Mouse (Mus musculus): ENCODE results near the gene Cant1. TPM values are rescaled to one million over a fixed set of nuclear protein-coding genes. Genes with fewer than 3 reads are reported as not detected.
A peak's percentile ranks its signal among the peaks of the same experiment; 100 is the strongest.

Gene Cant1
- polyA plus RNA-seq, 2 experiments, result 6.0 to 8.3 TPM

DNA sequence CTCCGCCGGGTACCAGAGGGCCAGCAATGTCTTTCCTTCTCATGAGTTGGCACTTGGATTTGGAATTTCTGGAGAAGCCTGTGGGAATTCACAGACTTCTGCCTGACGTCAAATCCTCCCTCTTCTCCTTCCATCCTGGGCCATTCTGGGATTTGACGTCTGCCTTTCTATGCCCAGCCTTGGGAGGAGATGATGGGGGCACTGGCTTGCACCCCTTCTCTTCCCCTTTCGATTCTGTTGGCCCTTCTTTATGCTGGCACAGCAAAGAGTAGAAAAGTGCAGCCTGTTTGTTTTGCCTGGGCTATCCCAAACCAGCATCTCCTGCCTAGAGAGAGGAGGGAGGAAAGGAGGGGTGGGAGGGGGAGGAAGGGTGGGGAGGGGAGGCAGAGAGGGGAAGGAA is 7.9 kb upstream of the Cant1 start:
- H3K4me2 ChIP-seq (ENCODE audit: low read depth), result no peak overlapping the region
- H3K4me3 ChIP-seq (ENCODE audit: insufficient read depth in 1 of 2, low read depth in 2 of 2, low read length in 2 of 2), result no peak overlapping the region
- no peaks in the 10 kb centered on the region for H3K27me3 ChIP-seq (ENCODE audit: control insufficient read depth, insufficient read depth, low read length)
- no peak overlapping the region for H3K9ac ChIP-seq (replicated peaks)
- peaks cover 0 to 4% of the 10 kb centered on the region in 2 experiments; a peak in 2 of 4 replicates for H3K4me1 ChIP-seq (replicated peaks; ENCODE audit: control insufficient read depth in 2 of 2, insufficient read depth in 2 of 2, low read length in 1 of 2)
- ATAC-seq (ENCODE audit: insufficient read depth) (no peak), DNase-seq (ENCODE audit: low read depth in 3 of 3, low spot score in 3 of 3) (no peak)
- TF ChIP-seq CTCF (IDR thresholded peaks at IDR 0.05; ENCODE audit: low read depth) (no peak), EP300 (IDR thresholded peaks at IDR 0.05; ENCODE audit: low read depth) (no peak)
- H3K27ac ChIP-seq, result no peak overlapping the region
- H3K9me3 ChIP-seq (ENCODE audit: control insufficient read depth, low read length), result no peaks in the 10 kb centered on the region
- H3K36me3 ChIP-seq (replicated peaks; ENCODE audit: control insufficient read depth, insufficient read depth, low read depth), result no peaks in the 10 kb centered on the region
- 46% methylated on average over 5 of the region's 5 CpGs for WGBS (ENCODE audit: insufficient replicate concordance)

DNA sequence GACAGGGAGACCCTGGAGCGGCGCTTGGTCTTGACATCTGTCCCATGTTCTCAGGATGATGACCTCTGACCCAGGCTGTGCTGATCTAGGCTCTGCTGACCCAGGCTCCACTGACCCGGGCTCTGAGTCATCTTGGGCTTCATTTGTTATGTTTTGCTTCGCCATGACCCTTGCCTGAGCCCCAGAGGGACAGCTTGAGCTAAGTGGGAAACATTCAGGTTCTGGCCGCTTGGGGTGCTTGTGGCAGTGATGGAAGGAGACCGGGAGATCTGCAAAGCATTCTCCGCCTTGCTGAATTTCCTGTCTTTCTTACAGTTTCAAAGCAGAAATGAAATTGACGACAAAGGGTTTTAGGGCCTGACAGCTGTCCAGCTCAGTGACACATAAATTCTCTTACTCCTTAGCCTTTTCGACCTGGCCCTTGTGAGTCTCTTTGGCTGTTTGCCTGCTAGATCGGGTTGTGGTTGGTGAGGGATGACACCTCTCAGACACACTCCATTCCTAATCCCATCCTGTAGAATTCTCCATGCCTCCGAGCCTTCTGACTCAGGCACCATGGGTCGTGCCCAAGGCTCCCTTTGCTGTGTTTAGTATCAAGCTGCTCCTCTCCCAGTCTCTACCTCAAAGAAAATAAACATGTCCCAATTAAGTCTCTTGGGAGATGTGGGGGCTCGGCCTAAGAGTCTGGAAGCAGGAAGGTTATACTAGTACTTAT is 5.9 kb upstream of the Cant1 start:
- no peak overlapping the region for H3K9ac ChIP-seq (replicated peaks)
- no peak overlapping the region for H3K4me2 ChIP-seq (ENCODE audit: low read depth)
- H3K4me3 ChIP-seq (ENCODE audit: insufficient read depth in 1 of 2, low read depth in 2 of 2, low read length in 2 of 2), result no peak overlapping the region
- WGBS (ENCODE audit: insufficient replicate concordance), result 51% methylated on average over 13 of the region's 13 CpGs
- H3K36me3 ChIP-seq (replicated peaks; ENCODE audit: control insufficient read depth, insufficient read depth, low read depth), result no peaks in the 10 kb centered on the region
- H3K4me1 ChIP-seq (replicated peaks; ENCODE audit: control insufficient read depth in 2 of 2, insufficient read depth in 2 of 2, low read length in 1 of 2), result peaks cover 0 to 5% of the 10 kb centered on the region in 2 experiments; a peak in 3 of 4 replicates
- TF ChIP-seq EP300 (IDR thresholded peaks at IDR 0.05; ENCODE audit: low read depth), result no peak
- TF ChIP-seq CTCF (IDR thresholded peaks at IDR 0.05; ENCODE audit: low read depth), result 0 out of 2 replicates have a peak, but pooled peaks have one; percentile 3
- ATAC-seq (ENCODE audit: insufficient read depth) (no peak), DNase-seq (ENCODE audit: low read depth in 3 of 3, low spot score in 3 of 3) (no peak)
- H3K9me3 ChIP-seq (ENCODE audit: control insufficient read depth, low read length), result no peaks in the 10 kb centered on the region
- no peaks in the 10 kb centered on the region for H3K27me3 ChIP-seq (ENCODE audit: control insufficient read depth, insufficient read depth, low read length)
- no peak overlapping the region for H3K27ac ChIP-seq

DNA sequence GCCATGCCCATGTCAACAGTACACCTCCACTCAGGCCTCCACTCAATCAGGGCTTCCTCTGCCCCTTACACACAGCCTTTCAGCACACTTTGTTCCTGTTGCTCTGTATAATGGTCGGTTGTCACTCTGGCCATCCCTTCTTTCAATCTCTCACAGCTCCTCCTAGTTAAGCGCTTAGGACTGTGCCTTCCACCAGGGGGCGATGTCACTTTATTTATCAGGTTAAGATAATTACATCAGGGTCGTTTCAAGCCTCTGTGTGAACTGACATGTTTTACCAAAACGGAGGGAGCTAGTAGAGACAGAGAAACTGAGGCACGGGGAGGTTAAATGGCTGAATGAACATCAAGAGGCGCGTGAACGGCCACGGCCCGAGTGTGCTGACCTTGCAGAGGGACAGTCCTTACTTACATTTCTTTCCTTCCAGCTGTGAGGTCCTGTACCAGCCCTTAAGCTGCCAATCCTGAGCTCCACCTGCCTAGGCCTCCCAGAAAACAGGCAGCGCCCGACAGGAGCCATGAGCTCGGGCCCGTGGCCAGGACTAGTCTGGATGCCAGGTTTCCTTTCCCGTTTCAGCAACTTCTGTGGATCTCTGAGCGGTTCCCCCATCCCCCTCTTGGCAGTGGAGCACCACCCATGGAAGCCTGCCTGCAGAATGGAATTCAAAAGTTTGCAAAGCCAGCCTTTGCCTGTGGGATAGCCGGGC is 4.5 kb upstream of the Cant1 start:
- H3K9me3 ChIP-seq (ENCODE audit: control insufficient read depth, low read length), result no peaks in the 10 kb centered on the region
- H3K27me3 ChIP-seq (ENCODE audit: control insufficient read depth, insufficient read depth, low read length), result no peaks in the 10 kb centered on the region
- TF ChIP-seq CTCF (IDR thresholded peaks at IDR 0.05; ENCODE audit: low read depth), result peak; percentile 75
- TF ChIP-seq EP300 (IDR thresholded peaks at IDR 0.05; ENCODE audit: low read depth), result no peak
- peaks cover 0 to 11% of the 10 kb centered on the region in 2 experiments; a peak in 2 of 4 replicates for H3K4me1 ChIP-seq (replicated peaks; ENCODE audit: control insufficient read depth in 2 of 2, insufficient read depth in 2 of 2, low read length in 1 of 2)
- no peak overlapping the region; the same call in 1 of the 2 replicates for H3K4me2 ChIP-seq (ENCODE audit: low read depth)
- no peak for ATAC-seq (ENCODE audit: insufficient read depth)
- DNase-seq (ENCODE audit: low read depth in 3 of 3, low spot score in 3 of 3), result peak in 2 of 3 experiments; percentile 43 to 55
- no peak overlapping the region for H3K27ac ChIP-seq
- 8% methylated on average over 18 of the region's 18 CpGs for WGBS (ENCODE audit: insufficient replicate concordance)
- H3K4me3 ChIP-seq (ENCODE audit: insufficient read depth in 1 of 2, low read depth in 2 of 2, low read length in 2 of 2), result no peak overlapping the region
- H3K9ac ChIP-seq (replicated peaks), result no peak overlapping the region
- H3K36me3 ChIP-seq (replicated peaks; ENCODE audit: control insufficient read depth, insufficient read depth, low read depth), result no peaks in the 10 kb centered on the region

DNA sequence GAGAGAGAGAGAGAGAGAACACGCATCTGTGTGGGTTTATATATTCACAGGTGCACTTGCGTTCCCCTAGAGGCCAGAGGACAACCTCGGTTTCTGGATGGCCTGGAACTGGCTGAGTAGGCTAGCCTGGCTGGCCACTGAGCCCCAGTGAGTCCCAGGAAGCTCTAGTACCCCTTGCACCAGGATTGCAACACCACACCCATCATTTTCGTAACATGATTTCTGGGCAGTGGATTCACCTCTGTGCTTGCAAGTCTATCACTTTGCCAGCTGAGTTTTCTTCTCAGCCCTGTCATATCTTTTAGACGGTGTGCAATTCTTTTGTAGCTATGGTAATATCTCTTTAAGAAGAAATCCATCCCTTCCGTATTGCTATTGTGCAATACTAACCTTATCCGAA is 1.4 kb upstream of the Cant1 start:
- 69% methylated on average over 7 of the region's 7 CpGs for WGBS (ENCODE audit: insufficient replicate concordance)
- H3K9ac ChIP-seq (replicated peaks), result no peak overlapping the region
- H3K4me2 ChIP-seq (ENCODE audit: low read depth), result no peak overlapping the region
- no peaks in the 10 kb centered on the region for H3K27me3 ChIP-seq (ENCODE audit: control insufficient read depth, insufficient read depth, low read length)
- no peak overlapping the region for H3K4me3 ChIP-seq (ENCODE audit: insufficient read depth in 1 of 2, low read depth in 2 of 2, low read length in 2 of 2)
- H3K27ac ChIP-seq, result no peak overlapping the region
- H3K4me1 ChIP-seq (replicated peaks; ENCODE audit: control insufficient read depth in 2 of 2, insufficient read depth in 2 of 2, low read length in 1 of 2), result peaks cover 6 to 15% of the 10 kb centered on the region in 2 experiments
- no peak for TF ChIP-seq EP300 (IDR thresholded peaks at IDR 0.05; ENCODE audit: low read depth)
- no peak for TF ChIP-seq CTCF (IDR thresholded peaks at IDR 0.05; ENCODE audit: low read depth)
- no peaks in the 10 kb centered on the region for H3K36me3 ChIP-seq (replicated peaks; ENCODE audit: control insufficient read depth, insufficient read depth, low read depth)
- no peak for ATAC-seq (ENCODE audit: insufficient read depth)
- no peak for DNase-seq (ENCODE audit: low read depth in 3 of 3, low spot score in 3 of 3)
- H3K9me3 ChIP-seq (ENCODE audit: control insufficient read depth, low read length), result no peaks in the 10 kb centered on the region

DNA sequence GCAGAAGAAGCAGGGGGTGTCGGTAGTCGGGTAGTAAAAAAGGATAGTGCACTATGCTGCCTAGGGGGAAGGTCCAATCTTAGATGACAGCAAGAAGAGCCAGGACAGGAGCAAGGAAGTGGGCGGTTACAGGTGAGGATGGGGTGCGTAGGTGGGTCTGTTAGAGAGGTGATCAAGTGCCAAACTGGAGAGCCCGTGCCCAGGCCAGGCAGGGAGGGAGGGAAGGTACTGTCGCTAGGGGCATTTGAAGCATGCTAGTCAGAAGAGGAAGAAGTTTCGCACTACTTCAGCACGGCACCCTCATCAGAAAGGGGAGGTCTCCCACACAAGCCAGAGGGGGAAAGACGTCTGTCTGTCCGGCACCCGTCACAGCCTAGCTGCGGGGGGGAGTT is 448 bp downstream of the Cant1 start:
- H3K36me3 ChIP-seq (replicated peaks; ENCODE audit: control insufficient read depth, insufficient read depth, low read depth), result no peaks in the 10 kb centered on the region

More for the DNA sequence above, 448 bp downstream of the Cant1 start:
- peak overlapping the region; percentile 63 for H3K27ac ChIP-seq
- peaks cover 6 to 15% of the 10 kb centered on the region in 2 experiments for H3K4me1 ChIP-seq (replicated peaks; ENCODE audit: control insufficient read depth in 2 of 2, insufficient read depth in 2 of 2, low read length in 1 of 2)
- ATAC-seq (ENCODE audit: insufficient read depth), result peak; percentile 22; the same call in 1 of the 2 replicates
- WGBS (ENCODE audit: insufficient replicate concordance), result 3% methylated on average over 12 of the region's 12 CpGs
- peak; percentile 10; the same call in 1 of the 2 replicates for TF ChIP-seq CTCF (IDR thresholded peaks at IDR 0.05; ENCODE audit: low read depth)
- no peak for TF ChIP-seq EP300 (IDR thresholded peaks at IDR 0.05; ENCODE audit: low read depth)
- H3K4me3 ChIP-seq (ENCODE audit: insufficient read depth in 1 of 2, low read depth in 2 of 2, low read length in 2 of 2), result peak overlapping the region; percentile 93 to 94
- peak in 1 of 3 experiments; percentile 36 for DNase-seq (ENCODE audit: low read depth in 3 of 3, low spot score in 3 of 3)
- no peaks in the 10 kb centered on the region for H3K27me3 ChIP-seq (ENCODE audit: control insufficient read depth, insufficient read depth, low read length)
- H3K9ac ChIP-seq (replicated peaks), result peak overlapping the region; percentile 98
- H3K9me3 ChIP-seq (ENCODE audit: control insufficient read depth, low read length), result no peaks in the 10 kb centered on the region
- H3K4me2 ChIP-seq (ENCODE audit: low read depth), result peak overlapping the region; percentile 86

Data from liver, embryonic 14.5 days (tissue).